Mouse (Mus musculus) liver, embryonic 13.5 days (tissue): ENCODE data around the gene Gm21964. TPM values are rescaled to one million over a fixed set of nuclear protein-coding genes. Genes with fewer than 3 reads are reported as not detected.

Source experiments
- polyA plus RNA-seq: library from polyadenylated mRNA; unstranded; fragments of >200 nt; fragmentation: Nextera tagmentation; extraction: Ambion mirVana; gene quantifications from 2 replicates; pipeline ENCODE4 v1.2.1, GENCODE M21; 2015

Gene Gm21964
- polyA plus RNA-seq, 1 experiment from 2014 or later: not detected

Other genes with a start within 250 kb of the Gm21964 start
- gene Phlpp2, start 232.7 kb upstream of the Gm21964 start, polyA plus RNA-seq: 2.7 and 3.2 TPM in 2 replicates
- 0.14 TPM in 1 of 2 replicates, not detected in the other for gene Marveld3, start 139.0 kb upstream of the Gm21964 start, polyA plus RNA-seq
- gene Tat, start 110.8 kb upstream of the Gm21964 start, polyA plus RNA-seq: 0.16 and 0.20 TPM in 2 replicates
- gene Chst4, start 61.5 kb upstream of the Gm21964 start, polyA plus RNA-seq: not detected in 2 replicates
- 0.90 and 0.92 TPM in 2 replicates for gene Zfp612, start 21.5 kb upstream of the Gm21964 start, polyA plus RNA-seq
- gene Gm17720, start 1.5 kb downstream of the Gm21964 start, polyA plus RNA-seq: not detected in 2 replicates
- gene Calb2, start 67.0 kb downstream of the Gm21964 start, polyA plus RNA-seq: not detected in 2 replicates
- gene Cmtr2, start 114.5 kb downstream of the Gm21964 start, polyA plus RNA-seq: 4.4 and 5.4 TPM in 2 replicates
- gene Hydin, start 165.8 kb downstream of the Gm21964 start, polyA plus RNA-seq: 0.06 TPM in 2 replicates